Mouse (Mus musculus) CH12.LX (cell line): Measurements from ENCODE around the gene Actl9.

ENCODE experiments used
- CHD1 ChIP-seq: IDR thresholded peaks from 2 replicates; pipeline ENCODE4 v1.6.1; 2012; ENCODE audit warnings: low read depth, low read length, improper control_type of control experiment, inconsistent platforms
- CTCF ChIP-seq, 2 experiments: IDR thresholded peaks in 1 of 2; conservative IDR thresholded peaks in 1 of 2; 2 replicates each; pipeline ENCODE4 v1.5.1; 2011 to 2012; ENCODE audit warnings: low read depth in 2 of 2, low read length in 2 of 2, improper control_type of control experiment in 1 of 2, inconsistent platforms in 1 of 2, mild to moderate bottlenecking in 1 of 2, moderate library complexity in 1 of 2
- ELF1 ChIP-seq: IDR thresholded peaks from 2 replicates; pipeline ENCODE4 v1.6.1; 2014; ENCODE audit warnings: low read depth, mild to moderate bottlenecking, inconsistent platforms, low read length, improper control_type of control experiment
- EP300 ChIP-seq: IDR thresholded peaks from 2 replicates; pipeline ENCODE4 v1.6.1; 2011; ENCODE audit warnings: low read length, improper control_type of control experiment
- GABPA ChIP-seq: IDR thresholded peaks from 2 replicates; pipeline ENCODE4 v1.6.1; 2012; ENCODE audit warnings: low read depth, low read length, improper control_type of control experiment, inconsistent platforms; ENCODE audit not compliant: insufficient replicate concordance
- HCFC1 ChIP-seq: IDR thresholded peaks from 2 replicates; pipeline ENCODE4 v1.6.1; 2012; ENCODE audit warnings: low read depth, mild to moderate bottlenecking, inconsistent platforms, low read length, improper control_type of control experiment
- MAX ChIP-seq: IDR thresholded peaks from 2 replicates; pipeline ENCODE4 v1.6.1; 2011; ENCODE audit warnings: low read length, improper control_type of control experiment
- MYC ChIP-seq: IDR thresholded peaks from 2 replicates; pipeline ENCODE4 v1.6.1; 2011; ENCODE audit warnings: low read depth, mild to moderate bottlenecking, improper control_type of control experiment, low read length
- POLR2A ChIP-seq: IDR thresholded peaks from 2 replicates; pipeline ENCODE4 v1.6.1; 2011; ENCODE audit warnings: low read depth, mild to moderate bottlenecking, improper control_type of control experiment, low read length
- RCOR1 ChIP-seq: conservative IDR thresholded peaks from 2 replicates; pipeline ENCODE4 v1.6.1; 2012; ENCODE audit warnings: low read depth, mild to moderate bottlenecking, inconsistent platforms, low read length, improper control_type of control experiment
- SIN3A ChIP-seq: IDR thresholded peaks from 2 replicates; pipeline ENCODE4 v1.6.1; 2012; ENCODE audit warnings: low read length, improper control_type of control experiment, inconsistent platforms
- TCF12 ChIP-seq: IDR thresholded peaks from 2 replicates; pipeline ENCODE4 v1.6.1; 2014; ENCODE audit warnings: low read depth, mild to moderate bottlenecking, inconsistent platforms, low read length, improper control_type of control experiment
- USF1 ChIP-seq: IDR thresholded peaks from 2 replicates; pipeline ENCODE4 v1.6.1; 2014; ENCODE audit warnings: low read depth, mild to moderate bottlenecking, inconsistent platforms, low read length, improper control_type of control experiment
- ZNF384 ChIP-seq: IDR thresholded peaks from 2 replicates; pipeline ENCODE4 v1.6.1; 2012; ENCODE audit warnings: low read depth, low read length, improper control_type of control experiment, inconsistent platforms

GRCm38 (mm10) chr17:33441159-33441558 lies 8.5 kb downstream of the Actl9 start:
- TF ChIP-seq CTCF (conservative IDR thresholded peaks at IDR 0.05 in 1 of 2, IDR thresholded peaks at IDR 0.05 in 1 of 2; ENCODE audit: low read depth in 2 of 2, low read length in 2 of 2) (no peak), MYC (no peak), POLR2A (no peak), RCOR1 (no peak), MAX (no peak), TCF12 (no peak), HCFC1 (no peak), ZNF384 (no peak), GABPA (no peak), ELF1 (no peak), CHD1 (no peak), SIN3A (no peak), EP300 (no peak), USF1 (no peak)
